In genomic region chr10:21978421-21978820, GRCm38 (mm10) we compare ENCODE assay signal across 18 mouse cellular contexts.
A peak's percentile ranks its signal among the peaks of the same experiment; 100 is the strongest.
DNase-seq lines count a peak whose midpoint lies in the region.
"Had no signal": no experiment of that assay in that cellular context is flagged by ENCODE, and none has a peak within 500 bp of the region (broad histone marks: within the 10 kb centered on the region; RNA-seq: fewer than 3 reads in every experiment).

No protein-coding gene starts in this region.

- DNase-seq in adrenal gland, adult (ENCODE audit: inconsistent age in 2 of 2, low spot score in 1 of 2): peak; percentile 83 to 93
- DNase-seq in adrenal gland, postnatal 4 days (ENCODE audit: low spot score in 2 of 2): no peak
- DNase-seq in ZHBTc4 (ENCODE audit: low read depth, low spot score): peak; percentile 83
- DNase-seq in adrenal gland, postnatal 14 days: peak; percentile 82
- DNase-seq in layer of hippocampus, postnatal 10 days (ENCODE audit: low spot score in 2 of 2): no peak
- DNase-seq in cerebellum, postnatal 4 days (ENCODE audit: low spot score in 2 of 2): no peak
- DNase-seq in kidney, adult 9 months: no peak
- no peak for DNase-seq in cerebellum, adult 18-20 months
- DNase-seq: cerebellum, adult 11-12 months; cerebellum, postnatal 10 days; gastrocnemius, postnatal 14 days; kidney, adult 18-20 months; kidney, postnatal 36 days; layer of hippocampus, postnatal 36 days; liver; right cerebral cortex, postnatal 25 days; thymus, adult 18-20 months; thymus, postnatal 36 days had no signal

Comparison
In these comparisons a context has a peak if more than half of its experiments do, and no peak if none do; other contexts are left out.
1. DNase-seq: peak in adrenal gland, adult (2 of 2), ZHBTc4 (single experiment) and adrenal gland, postnatal 14 days (single experiment); none in adrenal gland, postnatal 4 days (0 of 2), layer of hippocampus, postnatal 10 days (0 of 2), cerebellum, postnatal 4 days (0 of 2), kidney, adult 9 months (single experiment) and cerebellum, adult 18-20 months (0 of 2).